Mouse (Mus musculus) layer of hippocampus, adult 9-10 months (tissue): Measurements from ENCODE around the gene Ppa2.

ENCODE experiments used
- DNase-seq: peaks from one replicate; pipeline ENCODE4 v3.0.0; 2022; ENCODE audit warnings: low spot score

The Ppa2 gene

DNA sequence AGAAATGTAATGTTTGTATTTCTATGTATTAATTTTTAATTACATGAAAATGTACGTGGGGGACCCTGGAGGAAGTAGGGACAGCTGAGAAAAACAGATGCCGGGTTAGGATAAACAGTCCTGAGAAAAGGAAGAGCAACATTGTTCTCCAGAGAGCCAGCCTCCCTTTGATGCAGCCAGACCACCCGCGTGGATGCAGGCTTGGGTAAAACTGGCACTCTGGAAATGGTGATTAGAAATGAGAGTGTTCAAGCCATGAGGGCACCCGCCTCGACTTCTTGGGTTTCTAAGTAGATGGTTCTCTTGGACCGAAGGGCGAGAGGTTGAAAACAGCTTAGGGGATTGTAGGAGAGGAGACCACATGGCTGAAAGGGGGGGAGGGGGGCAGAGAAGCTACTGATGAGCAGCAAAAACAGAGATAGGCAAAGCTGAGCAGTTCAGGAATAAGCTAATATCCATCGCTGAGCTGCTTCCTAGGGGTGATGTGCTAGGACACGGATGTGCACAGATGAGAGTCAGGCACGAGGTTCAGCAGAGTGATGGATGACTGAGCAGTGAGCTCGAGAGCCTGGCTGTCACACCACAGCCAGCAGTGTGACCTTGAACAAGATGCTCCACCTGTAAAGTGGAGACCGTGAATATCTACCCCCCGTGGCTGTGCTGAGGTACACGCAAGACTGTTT, 21.4 kb downstream of the Ppa2 start:
- DNase-seq, result no peak

DNA sequence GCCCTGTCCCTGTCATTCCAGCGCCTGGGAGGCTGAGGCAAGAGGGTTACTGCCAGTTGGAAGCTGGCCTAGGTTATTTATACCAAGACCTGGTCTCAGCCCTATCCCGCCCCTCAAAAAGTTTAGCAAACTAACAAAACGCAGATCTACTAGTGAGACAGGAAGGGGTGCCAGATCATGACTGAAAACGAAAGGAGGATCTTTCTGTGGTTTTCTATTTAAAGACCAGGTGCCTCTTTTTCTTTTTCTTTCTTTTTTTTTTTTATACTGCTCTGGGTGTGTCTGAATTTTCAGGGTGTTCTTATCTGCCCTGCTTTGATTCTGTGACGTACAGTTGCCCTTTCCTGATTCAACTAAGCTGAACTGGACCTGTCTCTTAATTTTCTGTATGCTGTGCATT, 22.4 kb downstream of the Ppa2 start:
- no peak for DNase-seq

DNA sequence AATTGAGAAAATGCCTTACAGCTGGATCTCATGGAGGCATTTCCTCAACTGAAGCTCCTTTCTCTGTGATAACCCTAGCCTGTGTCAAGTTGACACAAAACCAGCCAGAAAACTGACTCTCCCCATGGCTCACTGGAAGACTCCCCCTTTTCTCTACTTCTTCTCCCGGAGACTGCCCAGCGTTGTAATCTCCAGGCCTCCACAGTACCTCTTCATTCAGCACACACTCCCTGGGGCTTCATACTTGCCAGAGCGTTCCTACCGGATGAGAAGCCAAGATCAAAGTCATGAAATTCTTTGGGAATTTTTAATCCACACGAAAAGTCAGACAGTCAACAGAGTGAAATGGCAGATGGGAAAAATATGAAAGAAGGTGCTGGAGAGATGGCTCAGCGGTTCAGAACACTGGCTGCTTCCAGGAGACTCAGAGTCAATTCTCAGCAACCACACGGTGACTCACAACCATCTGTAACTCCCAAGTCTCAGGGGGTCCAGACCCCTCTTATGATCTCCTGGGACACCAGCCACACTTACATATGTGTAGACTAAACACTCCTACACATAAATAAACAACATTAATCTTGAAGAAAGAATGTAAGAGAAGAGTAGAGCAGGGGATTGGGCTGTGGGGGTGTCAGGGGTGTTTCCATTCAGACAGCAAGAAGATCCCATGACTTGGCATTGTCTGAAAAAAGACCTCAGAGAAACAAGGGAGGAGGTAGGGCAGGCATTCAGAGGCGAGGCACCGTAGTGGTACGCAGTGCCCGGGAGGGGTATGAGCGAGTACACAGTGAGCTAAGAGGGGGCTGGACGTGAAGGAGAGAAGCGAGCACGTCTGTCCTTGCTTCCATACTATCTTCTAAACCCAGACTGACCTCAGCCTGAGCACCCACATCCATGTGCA, 23.6 kb downstream of the Ppa2 start:
- no peak for DNase-seq

DNA sequence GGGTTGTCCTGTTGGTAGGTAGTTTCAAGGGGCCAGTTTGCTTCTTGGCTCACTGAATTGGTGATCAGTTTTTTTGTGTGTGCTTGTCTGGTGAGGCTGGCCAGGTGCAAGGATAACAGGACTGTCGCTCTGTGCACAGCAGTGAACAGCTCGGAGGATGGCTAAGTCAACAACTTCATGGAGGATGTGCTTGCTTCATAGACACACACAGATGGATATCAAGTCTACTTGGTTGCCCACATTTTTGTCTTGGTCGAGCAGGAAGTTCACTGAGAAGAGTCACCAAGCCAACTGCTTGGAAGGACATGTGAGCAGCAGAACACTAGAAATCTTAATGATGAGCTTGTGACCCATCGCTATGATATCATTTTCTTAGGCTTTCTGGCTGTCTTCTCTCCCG, 24.8 kb downstream of the Ppa2 start:
- no peak for DNase-seq

DNA sequence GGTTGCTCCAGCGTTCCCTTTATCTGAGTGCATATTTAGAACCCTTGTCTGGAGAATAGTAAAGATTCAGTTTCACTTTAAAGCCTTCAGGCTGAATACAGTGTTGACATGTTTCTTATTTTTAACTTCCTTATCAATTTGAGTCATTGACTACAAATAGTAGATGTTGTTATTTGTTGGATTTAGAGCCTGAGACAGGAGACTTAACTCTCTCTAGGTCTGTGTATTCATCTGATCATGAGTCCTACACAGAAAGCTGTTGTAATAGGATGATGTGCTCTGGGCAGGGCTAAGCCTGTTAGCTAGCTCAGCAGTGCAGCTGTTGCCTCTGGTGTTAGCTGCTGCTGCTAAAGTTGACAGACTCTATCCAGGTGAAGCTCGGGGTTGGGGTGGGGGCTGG, 25.3 kb downstream of the Ppa2 start:
- no peak for DNase-seq

DNA sequence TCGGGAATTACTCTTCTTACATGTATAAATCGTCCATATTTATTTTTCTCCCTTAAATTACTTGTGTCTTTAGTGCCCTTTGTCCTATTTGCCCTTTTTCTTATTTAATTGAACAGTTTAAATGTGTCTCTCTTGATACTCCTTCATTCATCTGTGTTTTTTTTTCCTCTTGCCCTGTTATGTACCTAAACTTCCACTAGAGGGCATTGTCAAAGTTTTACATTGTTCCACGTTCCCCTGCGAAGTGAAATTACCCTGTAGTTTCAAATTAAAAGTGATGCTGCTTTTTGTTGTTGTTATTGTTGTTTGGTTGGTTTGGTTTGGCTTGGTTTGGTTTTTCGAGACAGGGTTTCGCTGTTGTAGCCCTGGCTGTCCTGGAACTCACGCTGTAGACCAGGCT, 26.5 kb downstream of the Ppa2 start:
- DNase-seq, result no peak

DNA sequence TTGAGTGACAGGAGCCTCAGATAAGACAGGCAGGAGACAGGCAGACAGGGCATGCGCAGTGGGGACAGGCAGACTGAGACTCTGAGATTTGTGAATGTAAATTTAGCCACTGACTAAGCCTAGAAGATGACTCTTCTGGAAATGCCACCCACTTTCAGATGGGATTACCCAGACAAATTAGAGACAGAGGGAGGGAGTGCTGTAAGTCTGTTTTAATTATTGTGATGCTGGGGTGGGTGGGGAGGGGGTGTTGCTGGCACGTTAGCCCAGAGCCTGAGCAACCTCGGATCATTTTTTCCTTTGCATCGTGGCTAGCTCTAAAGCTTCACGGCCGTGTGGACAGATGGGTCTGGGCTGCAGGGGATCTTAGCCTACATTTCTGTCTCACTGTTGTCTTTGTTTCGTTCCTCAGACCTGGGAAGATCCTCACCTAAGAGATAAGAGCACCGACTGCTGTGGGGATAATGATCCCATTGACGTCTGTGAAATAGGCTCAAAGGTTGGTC, 29.0 kb downstream of the Ppa2 start:
- DNase-seq, result peak; percentile 65

DNA sequence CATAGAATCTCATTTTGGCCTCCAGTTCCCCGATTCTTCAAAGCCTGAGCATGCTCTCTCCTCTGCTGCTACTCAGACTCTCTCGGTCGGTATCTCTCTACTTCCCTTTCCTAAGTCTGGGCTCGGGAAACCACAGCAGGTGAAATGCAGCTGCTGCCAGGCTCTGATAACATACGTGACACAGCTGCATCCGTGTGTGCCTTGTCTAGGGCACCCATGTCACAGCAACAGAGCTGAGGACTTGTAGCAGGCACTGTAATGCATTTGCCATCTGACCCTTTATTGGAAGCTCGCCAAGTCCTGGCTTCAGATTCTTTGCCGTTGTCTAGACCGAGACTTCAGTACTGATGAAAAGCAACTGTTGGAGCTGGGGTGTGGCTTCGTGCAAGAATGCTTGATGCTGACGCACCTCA, 29.5 kb downstream of the Ppa2 start:
- no peak for DNase-seq

DNA sequence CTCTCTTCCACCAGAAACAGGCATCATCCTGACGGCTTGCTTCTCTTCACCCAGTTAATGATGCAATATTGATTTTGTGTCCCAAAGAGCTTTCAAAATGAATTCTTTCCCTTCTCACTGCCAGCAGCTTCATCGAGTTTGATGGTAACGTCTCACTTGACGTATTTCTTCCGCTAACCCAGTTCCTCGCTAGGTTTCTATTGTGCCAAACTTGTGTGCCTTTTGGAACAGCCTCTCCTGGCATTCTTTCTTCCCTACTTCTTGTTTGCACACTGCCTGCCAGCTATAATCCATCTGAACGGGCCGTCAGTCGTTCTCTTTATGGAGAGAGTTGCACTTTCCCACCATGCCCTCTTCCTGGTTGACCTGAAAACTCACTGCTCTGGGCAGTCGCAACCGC, 31.2 kb downstream of the Ppa2 start:
- DNase-seq, result no peak

DNA sequence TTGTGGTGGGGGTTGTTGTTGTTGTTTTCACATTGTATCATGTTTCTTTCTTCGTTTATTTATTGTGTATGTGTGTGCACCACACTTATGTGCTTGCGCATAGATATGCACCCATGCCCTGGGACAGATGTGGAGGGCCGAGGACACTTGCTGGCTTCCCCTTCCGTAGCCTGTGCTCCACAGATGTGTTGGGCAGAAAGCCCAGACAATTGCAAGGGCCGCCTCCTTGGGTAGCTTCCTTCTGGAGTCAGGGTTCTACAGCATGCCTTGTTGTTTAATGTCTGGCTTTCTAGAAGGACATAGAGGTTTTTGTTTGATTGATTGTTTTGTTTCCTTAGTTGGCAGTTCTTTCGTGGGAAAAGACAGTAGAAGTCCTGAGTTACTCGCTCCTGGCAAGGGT, 37.6 kb downstream of the Ppa2 start:
- DNase-seq, result no peak

DNA sequence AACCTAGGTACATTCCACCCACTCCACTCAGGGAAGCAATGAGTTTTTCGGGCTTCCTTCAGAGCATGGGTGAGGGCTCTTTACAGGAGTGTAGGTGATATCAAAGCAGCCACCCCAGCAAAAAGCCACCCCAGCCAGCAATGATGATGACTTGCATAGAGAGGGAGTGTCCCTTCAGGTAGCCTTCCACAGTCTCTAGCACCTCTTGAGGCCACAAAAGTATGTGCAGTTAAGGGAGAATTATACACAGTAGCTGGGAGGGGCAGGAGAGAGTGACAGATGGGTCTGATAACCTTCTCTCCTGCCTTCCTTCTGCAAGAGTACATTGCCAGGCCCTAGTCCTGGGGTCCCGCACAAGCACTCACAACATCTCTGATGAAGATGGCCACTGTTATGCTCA, 38.9 kb downstream of the Ppa2 start:
- DNase-seq, result no peak

DNA sequence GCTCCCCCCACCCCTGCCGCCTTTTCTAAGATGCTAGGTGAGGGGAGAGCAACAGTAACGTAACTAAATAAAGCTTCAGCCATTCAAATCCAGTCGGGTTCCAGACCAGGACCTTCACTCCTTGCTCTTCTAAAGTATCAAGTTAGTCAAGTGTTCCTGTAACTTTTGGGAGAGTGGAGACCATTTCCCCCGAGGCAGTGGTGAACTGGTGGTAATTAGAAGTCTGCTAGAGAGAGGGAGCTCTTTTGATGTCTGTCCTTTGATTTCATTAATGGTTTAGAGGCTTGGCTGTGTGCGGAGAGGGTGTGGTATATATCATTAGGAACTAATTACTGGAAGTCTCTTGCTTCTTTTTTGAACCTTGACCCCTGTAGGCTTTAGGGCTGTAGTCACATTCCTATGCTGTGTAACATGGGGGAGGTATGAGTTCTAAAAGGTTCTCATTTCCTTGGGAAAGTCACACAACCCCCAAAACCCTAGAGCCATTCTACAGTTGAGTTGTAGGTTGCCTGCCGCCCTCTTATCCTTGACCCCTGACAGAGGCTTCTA, 47.6 kb downstream of the Ppa2 start:
- no peak for DNase-seq

DNA sequence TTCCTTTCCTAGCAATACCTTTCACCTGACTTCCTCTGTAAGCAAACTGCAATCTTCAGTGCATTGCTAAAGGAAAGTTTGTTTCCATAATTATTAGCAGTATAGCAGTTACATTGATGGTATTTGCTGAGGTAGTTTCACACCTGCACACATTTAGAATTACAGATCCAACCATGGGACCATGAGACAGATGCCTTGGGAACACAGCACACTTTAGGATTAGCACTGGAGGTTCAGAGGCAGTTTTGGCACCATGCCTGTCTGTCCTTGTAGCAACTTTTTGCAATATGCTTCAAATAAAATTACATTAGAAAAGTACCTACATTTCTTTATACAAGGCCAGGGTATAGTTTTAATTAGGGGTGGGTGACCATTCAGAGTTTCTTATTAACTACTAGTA, 48.1 kb downstream of the Ppa2 start:
- no peak for DNase-seq

DNA sequence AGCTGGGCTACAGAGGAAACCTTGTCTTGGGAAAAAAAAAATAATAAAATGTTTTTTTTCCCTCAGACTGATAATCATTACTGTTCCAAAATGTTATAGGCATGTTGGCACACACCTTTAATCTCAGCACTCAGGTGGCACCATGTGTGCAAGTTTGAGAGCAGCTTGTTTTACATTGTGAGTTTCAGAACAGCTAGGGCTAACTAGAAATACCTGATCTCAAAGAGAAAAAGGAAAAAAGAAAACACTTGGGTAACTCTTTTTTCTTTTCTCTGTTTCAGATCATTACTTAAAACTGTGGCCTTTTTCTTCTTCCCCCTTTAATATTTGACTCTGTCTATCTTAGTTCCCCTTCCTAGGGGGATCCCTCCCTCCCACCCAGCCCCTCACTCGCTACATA, 51.5 kb downstream of the Ppa2 start:
- no peak for DNase-seq

DNA sequence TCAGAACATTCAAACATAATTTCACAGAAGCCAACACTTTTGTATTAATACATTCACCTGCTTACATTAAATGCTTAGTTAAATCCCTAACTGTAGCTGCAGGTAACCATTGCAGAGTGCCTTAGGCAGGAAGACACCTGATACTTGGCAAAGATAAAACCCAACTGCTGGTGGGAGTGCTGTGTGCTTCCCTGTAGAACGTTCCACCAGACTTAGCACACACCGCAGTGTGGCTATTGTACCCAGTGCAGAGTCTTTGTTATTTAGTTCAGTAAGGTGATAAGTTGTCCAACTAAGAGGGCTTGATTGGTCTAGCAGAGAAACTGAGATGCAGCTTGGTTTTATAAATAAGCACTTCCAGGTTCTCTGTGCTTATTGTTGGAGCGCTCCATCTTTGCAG, 54.2 kb downstream of the Ppa2 start:
- no peak for DNase-seq

DNA sequence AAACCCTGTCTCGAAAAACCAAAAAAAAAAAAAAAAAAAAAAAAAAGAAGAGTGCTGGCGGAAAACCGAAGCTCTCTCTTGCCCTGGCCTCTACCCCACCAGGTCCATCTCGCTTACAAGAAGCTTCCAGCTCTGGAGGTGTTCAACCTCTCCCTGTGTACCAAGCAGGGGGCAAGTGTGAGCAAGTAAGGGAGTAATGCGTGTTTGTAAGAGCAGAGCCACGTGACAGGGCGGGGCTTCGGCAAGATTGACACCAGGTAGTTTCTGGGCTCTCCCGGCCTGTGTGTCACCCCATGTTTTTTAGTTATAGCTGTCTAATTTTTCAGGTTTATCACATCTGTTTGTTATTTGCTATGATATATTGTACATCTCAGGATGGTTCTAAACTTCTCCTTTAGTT, 56.2 kb downstream of the Ppa2 start:
- DNase-seq, result no peak

DNA sequence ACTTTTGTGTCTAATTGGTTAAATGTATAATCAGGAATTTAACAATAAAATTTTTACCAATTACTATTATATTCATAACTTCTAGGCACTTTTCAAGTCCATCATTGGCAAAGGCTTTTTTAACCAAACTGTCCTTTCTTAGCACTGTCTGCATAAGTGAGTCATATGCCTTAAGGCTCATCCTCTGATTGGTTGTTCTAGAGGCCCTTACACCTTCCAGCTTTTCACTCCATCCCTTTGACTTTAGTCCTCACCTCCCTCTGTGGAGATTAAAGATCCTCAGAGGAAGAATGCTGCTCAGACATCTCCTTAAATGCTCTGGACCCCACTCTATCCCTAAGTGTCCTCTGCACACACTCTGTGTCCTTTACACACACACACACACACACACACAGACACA, 68.3 kb downstream of the Ppa2 start:
- DNase-seq, result no peak

DNA sequence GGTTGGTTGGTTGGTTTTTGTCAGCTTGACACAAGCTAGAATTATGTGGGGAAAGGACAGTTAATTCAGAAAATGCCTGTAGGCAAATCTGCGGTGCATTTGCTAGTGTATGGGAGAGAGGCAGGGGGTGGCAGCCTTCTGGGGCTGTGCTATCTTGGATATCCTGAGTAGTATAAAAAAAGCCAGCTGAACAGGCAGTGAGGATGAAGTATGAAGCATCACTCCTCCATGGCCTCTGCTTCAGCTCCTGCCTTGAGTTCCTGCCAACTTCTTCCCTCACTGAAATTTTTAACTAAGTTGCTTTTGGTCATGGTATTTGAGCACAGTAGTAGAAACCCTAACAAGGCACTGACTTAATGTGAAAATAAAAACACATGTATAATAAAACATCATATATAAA, 70.1 kb downstream of the Ppa2 start:
- no peak for DNase-seq

DNA sequence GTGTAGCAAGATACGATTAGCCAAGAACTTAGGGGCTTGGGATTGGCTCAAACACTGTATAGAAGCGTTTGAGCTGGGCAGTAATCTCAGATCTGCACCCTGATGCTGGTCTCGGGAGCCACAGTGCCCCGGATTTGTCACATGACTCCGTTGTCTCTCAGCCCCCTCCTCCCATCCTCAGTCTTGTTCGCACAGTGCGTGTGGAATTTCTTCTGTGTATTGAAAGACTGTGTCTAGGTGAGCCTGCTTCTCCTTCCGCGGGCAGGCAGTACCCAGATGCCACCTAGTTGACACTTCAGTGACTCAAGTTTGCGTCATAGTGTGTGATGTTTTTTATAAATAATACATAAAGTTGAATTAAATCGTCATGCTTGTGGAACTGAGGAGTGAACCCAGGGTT, 71.6 kb downstream of the Ppa2 start:
- no peak for DNase-seq

DNA sequence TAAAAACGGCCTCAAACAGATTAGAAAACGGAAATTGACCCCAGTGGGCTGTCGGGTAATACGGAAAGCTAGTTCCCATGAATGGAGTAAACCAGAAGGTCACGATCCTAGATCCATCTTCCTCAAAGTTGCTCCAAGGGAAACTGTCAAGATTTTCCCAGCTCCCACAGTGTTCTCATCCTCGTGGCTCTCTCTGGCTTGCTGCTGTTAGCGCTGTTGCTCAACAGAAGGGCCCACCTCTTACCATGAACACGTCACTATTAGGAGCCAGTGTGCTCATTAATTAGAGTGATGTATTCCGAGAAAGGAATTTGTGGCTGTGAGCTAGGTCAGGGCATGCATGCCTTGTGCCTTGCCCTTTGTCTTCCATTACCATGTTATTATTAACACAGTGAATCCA, 72.2 kb downstream of the Ppa2 start:
- no peak for DNase-seq

DNA sequence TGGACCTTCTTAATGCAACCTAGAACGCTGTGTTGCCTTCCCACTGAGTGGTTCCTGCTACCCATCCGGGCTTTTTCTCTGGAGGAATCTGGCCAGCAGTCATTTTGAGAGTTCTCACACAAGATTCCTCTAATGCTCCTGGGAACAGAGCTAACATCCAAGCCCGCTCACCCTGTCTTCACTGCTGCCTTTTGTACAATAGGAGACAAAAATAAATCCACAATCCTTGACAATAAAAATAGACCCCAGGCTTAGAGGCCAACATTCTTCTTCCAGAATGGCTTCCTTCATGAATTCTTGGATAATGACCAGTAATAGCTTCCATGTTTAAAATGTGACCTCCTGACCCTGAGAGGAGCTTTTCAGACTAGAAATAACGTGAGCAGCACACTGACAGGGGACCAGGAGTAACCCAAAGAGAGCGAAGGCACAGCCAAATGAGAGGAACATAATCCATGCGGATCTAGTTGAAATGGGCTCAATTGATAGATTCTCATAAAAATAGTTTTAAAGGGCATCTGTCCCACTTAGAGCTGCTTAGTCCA, 74.3 kb downstream of the Ppa2 start:
- no peak for DNase-seq

DNA sequence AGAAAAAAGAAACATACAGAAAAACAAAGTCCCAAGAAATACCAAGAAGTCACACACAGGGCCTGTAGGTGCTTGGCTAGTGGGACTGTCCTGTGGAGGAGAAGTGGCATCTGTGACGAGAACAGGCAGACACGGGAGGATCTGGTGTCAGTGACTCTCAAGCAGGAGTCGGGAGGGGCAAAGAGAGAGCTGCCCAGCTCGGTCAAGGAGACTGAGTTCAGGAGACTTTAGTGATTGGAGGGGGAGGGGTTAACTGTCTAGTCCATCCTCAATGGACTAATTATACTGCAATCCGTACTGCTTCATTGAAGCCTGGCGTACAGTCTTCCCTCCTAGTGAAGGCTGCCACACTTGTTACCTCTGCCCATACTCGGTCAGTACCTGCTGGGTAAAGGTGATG, 77.4 kb downstream of the Ppa2 start:
- DNase-seq, result no peak

DNA sequence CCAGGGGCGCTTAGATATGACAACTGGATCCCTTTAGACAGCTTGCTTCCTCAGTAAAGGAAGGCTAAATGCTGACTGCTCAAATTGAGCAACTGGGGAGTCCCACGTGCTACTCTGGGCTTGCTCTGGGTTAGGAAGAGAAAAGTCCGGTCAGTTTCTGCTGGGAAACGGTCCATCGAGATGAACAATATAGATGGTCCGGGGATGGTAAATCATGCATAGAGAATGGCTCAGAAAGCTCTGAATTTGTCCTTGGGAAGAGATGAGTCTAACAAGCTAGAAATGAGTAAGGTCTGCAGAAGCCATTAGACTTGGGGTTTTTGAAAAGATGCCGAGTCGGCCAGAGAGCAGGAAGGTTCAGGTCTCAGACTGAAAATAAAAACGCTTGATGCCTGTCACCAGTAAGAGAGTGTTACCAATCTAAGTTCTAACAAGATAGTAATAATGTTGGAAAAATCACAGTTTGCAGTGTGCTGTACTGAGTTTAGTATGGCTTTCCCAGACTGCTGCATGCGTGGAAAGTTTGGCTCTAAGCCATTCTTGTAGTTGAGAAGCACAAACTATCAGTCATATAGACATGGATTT, 80.0 kb downstream of the Ppa2 start:
- no peak for DNase-seq
